9 mouse cellular contexts compared by ENCODE assay signal in genomic region chr11:107914634-107915226, GRCm38 (mm10). TPM values are rescaled to one million over a fixed set of nuclear protein-coding genes. Genes with fewer than 3 reads are reported as not detected.
DNase-seq lines count a peak whose midpoint lies in the region; ATAC-seq and TF ChIP-seq lines count a peak whose summit lies in the region.
"Had no signal": no experiment of that assay in that cellular context is flagged by ENCODE, and none has a peak within 500 bp of the region (broad histone marks: within the 10 kb centered on the region; RNA-seq: fewer than 3 reads in every experiment).

Gene Cacng5, minus strand, starts transcription at chr11:107915055.

- 6% methylated on average over 36 of the region's 36 CpGs for WGBS in intestine, embryonic 15.5 days

- H3K9me3 ChIP-seq in intestine, embryonic 15.5 days = no peaks in the 10 kb centered on the region

- no peak within 1 kb of the TSS for H3K27ac ChIP-seq in gastrocnemius, adult 2 months
- no peak within 1 kb of the TSS for H3K27ac ChIP-seq in intestine, embryonic 15.5 days

- no peak for TF ChIP-seq CTCF in gastrocnemius, adult 2 months (IDR thresholded peaks at IDR 0.05)

- peaks cover 6% of the 10 kb centered on the region; the same call in 1 of the 2 replicates for H3K4me1 ChIP-seq in intestine, embryonic 15.5 days (replicated peaks)

- peak within 1 kb of the TSS; percentile 52 for H3K4me3 ChIP-seq in gastrocnemius, adult 2 months
- H3K4me3 ChIP-seq in intestine, embryonic 15.5 days (replicated peaks) = peak within 1 kb of the TSS; percentile 23

- intact Hi-C loops in gastrocnemius, adult 2 months (cut with DNase I) = no loop called here
- intact Hi-C loops in gastrocnemius, postnatal 36 days (cut with DNase I) = loop anchor here (5.0 kb wide), 1 partner anchor 47 kb away; no protein-coding TSS in a partner anchor

- peaks cover 17% of the 10 kb centered on the region for H3K27me3 ChIP-seq in intestine, embryonic 15.5 days (replicated peaks)

- peak; percentile 55 for ATAC-seq in intestine, embryonic 15.5 days

- peak within 1 kb of the TSS; percentile 61 for H3K4me2 ChIP-seq in intestine, embryonic 15.5 days (replicated peaks)

- H3K9ac ChIP-seq in intestine, embryonic 15.5 days = no peak within 1 kb of the TSS

- DNase-seq in gastrocnemius, adult 2 months = peak; percentile 21
- no peak for DNase-seq in gastrocnemius, postnatal 36 days
- peak; percentile 34 for DNase-seq in right cerebral cortex, adult 18-20 months
- no peak for DNase-seq in right cerebral cortex, adult 2 months (ENCODE audit: low spot score in 2 of 2)
- peak; percentile 63 for DNase-seq in mesoderm, embryonic 11.5 days (ENCODE audit: low read depth, low spot score)
- DNase-seq in thymus, postnatal 10 days (ENCODE audit: low spot score in 2 of 2) = no peak
- no peak for DNase-seq in urinary bladder, adult 18-20 months (ENCODE audit: low spot score in 2 of 2)

- H3K36me3 ChIP-seq in intestine, embryonic 15.5 days = no peaks in the 10 kb centered on the region

RNA-seq across cellular contexts. Expression of gene Cacng5, which starts in this region (rescaled TPM):
- total RNA-seq in gastrocnemius, adult 2 months (2021) = under 1 TPM in 1 of 2 experiments, not detected in 1; 0.08 TPM
- not detected for total RNA-seq in gastrocnemius, postnatal 36 days (2021)
- polyA plus RNA-seq in intestine, embryonic 15.5 days (2015; fragmentation: Nextera tagmentation; extraction: Ambion mirVana) = 0.63 and 0.76 TPM in 2 replicates
- total RNA-seq: CH12.LX had no signal

Comparison
In these comparisons a context has a peak if more than half of its experiments do, and no peak if none do; other contexts are left out.
1. DNase-seq: peak in right cerebral cortex, adult 18-20 months (single experiment) and mesoderm, embryonic 11.5 days (single experiment); none in gastrocnemius, postnatal 36 days (0 of 2), right cerebral cortex, adult 2 months (0 of 2), thymus, postnatal 10 days (0 of 2) and urinary bladder, adult 18-20 months (0 of 2).
2. Peak in DNase-seq and H3K4me3 ChIP-seq in gastrocnemius, adult 2 months; RNA of the gene not detected or under 1 TPM.
3. Peak in ATAC-seq, H3K4me3 ChIP-seq and H3K4me2 ChIP-seq in intestine, embryonic 15.5 days; RNA of the gene not detected or under 1 TPM.